Mouse (Mus musculus) spleen, postnatal 14 days (tissue): ENCODE data around the gene Gm13089.
"Not testable (repeated sequence)": the region's sequence is repeated elsewhere in the genome, so short reads cannot be mapped to it uniquely, and the experiment has no call there.

Experiments used
- DNase-seq, 2 experiments: peaks; one replicate each; pipeline ENCODE4 v3.0.0; 2021 to 2022; ENCODE audit warnings: low spot score in 2 of 2

Gene Gm13089

DNA sequence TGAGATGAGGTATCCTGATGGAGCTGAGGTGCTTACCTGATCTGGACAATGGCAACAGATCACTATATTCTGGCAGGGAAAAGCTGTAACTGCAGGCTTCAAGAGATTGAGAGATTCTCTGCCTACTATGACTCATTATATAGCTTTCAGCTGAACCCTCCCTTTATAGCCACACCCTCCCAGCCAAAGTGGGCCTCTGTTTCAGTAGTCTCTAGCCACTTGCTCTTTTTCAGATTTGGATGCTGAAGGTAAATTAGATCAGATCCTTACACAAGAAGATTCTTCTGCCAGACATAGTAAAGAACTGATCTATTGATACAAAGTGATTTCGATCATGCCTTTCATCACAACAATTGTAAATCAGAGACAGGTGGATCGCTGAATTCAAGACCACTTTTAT is at the start of gene Gm13089:
Gene Gm13089 (minus strand): TSS at position 101 of the 400 bp plus-strand sequence.
- no peak for DNase-seq

DNA sequence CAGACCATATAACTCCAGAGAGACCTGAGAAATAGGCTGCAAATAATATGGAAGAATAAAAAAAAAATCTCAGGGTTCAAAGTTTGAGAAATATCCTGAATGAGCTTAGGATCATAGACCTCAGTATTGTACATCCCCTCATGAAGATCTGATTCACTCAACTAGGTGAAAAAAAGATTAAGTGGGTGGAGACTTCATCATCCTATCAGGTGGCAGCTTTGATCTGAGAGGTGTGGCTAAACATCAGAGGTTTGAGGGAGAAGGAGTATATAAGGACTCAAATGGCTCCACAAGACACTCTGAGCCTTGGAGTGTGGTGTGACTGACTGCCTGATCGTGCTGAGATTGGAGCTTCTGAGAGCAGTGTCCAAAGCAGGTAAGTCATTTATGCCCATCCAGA is 16.6 kb upstream of the Gm13089 start, which contains the start of gene Gm13078:
Gene Gm13078 (plus strand): TSS at position 301 of the 400 bp plus-strand sequence.
- DNase-seq, result no peak

DNA sequence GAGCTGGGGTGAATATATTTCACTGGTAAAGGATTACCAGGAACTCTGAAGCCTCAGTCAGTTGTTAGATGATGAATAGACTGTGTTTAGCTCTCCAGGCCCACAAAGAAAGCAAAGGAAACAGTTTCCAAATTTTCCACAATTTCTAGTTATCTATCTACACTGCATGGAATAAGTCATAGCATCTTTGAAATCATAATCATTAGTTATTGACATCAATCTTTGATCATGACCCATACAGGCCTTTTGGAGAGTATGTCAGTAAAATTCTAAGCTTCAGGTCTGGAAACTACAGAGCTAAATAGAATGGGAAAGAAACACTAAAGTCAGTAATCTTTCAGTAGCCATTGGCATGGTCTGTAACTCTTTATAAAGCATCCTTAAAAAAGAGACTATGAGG is 45.4 kb downstream of the Gm13089 start, which contains the start of gene Gm13088:
Gene Gm13088 (minus strand): TSS at position 101 of the 400 bp plus-strand sequence.
- DNase-seq, result not testable (repeated sequence)
